Mouse (Mus musculus): ENCODE measurements around the gene Tbp. TPM values are rescaled to one million over a fixed set of nuclear protein-coding genes. Genes with fewer than 3 reads are reported as not detected.

Gene Tbp
- polyA plus RNA-seq (2012) = 4.4 and 5.7 TPM in 2 replicates

- TF ChIP-seq GATA1 (IDR thresholded peaks at IDR 0.05; ENCODE audit: low read length) = no peak
Observed at GRCm38 (mm10) chr17:15499656-15500394, at the start of gene Tbp, which contains the start of gene Psmb1. Gene Tbp (plus strand): TSS chr17:15499888. Gene Psmb1 (minus strand): TSS chr17:15499751.

DNA sequence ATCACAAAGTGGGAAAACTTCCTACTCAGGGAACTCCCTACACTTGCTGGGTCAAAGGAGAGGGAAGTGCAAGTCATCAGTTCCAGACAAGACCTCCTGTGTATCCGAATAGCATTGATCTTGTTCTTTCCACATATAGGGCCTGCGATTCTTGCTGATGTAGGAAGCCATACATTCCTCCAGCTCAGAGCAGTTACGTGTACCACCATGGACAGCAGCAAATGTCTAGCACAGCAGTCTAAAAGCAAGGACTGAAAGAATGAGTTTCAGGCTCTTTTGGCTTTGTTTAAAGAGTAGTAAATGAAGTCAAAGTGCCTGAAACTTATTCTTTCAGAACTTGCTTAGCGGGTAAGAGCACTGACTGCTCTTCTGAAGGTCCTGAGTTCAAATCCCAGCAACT lies 44.5 kb upstream of the Tbp start:
- no peak for TF ChIP-seq GATA1 (IDR thresholded peaks at IDR 0.05; ENCODE audit: low read length)

DNA sequence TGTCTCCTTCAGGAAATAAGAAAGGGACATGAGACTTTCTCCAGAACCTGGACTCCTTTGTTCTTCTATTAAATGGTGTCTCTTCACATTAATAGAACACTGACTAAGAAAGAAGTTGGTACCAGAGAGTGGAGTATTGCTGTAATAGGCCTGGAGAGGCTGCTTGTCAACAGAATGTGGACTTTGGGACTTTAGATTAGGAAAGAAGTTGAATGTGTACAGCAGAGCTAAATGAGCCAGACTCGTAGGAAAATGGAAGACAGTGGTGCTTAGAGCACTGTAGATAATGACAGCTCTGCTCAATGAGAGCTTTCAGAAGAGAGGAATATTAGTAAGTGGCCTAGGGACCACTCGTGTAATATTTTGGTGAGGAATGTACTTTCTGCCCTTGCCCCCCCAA lies 43.1 kb upstream of the Tbp start:
- no peak for TF ChIP-seq GATA1 (IDR thresholded peaks at IDR 0.05; ENCODE audit: low read length)

DNA sequence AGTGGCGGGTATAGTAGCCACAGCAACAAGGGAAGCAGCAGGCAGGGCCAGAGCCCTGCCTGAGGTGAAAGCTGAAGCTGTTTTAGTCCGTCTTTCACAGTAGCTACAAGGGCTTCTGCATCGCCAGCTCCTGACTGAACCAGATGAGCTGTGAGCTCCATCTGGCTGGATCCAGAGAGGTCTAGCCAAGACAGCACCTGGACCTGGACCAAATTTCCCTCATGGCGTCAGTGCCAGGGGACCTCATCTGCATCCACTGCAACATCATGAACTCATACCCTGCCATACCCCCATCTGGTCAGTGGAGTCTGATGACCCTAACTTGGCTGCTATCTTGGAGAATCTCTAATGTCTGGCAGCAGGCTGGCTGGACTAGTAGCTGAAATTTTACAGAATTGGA lies 39.9 kb upstream of the Tbp start:
- TF ChIP-seq GATA1 (IDR thresholded peaks at IDR 0.05; ENCODE audit: low read length) = no peak

- no peak for TF ChIP-seq GATA1 (IDR thresholded peaks at IDR 0.05; ENCODE audit: low read length)
Observed at GRCm38 (mm10) chr17:15461921-15462495, 37.7 kb upstream of the Tbp start.

DNA sequence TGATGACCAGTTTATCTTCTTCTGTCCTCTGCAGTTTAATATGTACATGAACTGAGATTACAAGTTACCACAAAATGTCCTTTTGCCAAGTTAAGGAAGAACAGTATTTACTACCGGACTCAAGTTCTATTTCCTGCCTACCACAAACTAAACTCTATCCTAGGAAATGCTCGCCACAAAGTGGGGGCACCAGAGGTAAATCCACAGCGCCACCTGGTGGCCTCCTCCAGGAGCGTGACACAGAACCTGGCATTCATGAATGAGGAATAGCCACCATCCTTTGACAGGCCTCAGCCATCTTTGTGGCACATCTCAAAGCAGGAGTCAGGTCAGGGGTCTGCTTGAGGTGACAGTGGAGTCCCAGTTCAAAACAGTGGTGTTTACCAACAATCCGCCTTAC lies 32.0 kb upstream of the Tbp start:
- no peak for TF ChIP-seq GATA1 (IDR thresholded peaks at IDR 0.05; ENCODE audit: low read length)

GRCm38 (mm10) chr17:15472671-15473070 lies 27.0 kb upstream of the Tbp start:
- no peak for TF ChIP-seq GATA1 (IDR thresholded peaks at IDR 0.05; ENCODE audit: low read length)

DNA sequence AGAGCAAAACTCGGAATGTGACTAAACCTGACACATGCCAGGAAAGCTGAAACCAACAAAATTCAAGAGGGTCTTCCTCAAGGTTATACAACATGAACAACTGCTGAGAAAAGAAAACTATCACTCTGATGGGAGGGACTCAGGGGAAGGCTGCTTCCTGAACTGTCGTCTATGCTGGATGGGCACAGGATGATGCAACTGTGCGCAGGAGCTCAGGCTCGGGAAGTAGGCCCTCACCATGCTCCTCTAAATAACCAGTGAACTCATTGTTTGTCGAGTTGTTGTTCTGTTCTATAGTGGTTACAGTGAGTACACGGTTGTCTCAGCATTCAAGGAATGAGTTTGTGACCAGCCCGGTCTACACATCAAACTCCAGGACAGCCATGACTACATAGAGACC lies 9.1 kb upstream of the Tbp start:
- no peak for TF ChIP-seq GATA1 (IDR thresholded peaks at IDR 0.05; ENCODE audit: low read length)

GRCm38 (mm10) chr17:15497882-15498752 lies 1.6 kb upstream of the Tbp start:
- TF ChIP-seq GATA1 (IDR thresholded peaks at IDR 0.05; ENCODE audit: low read length) = no peak

- no peak for TF ChIP-seq GATA1 (IDR thresholded peaks at IDR 0.05; ENCODE audit: low read length)
Observed at GRCm38 (mm10) chr17:15498753-15499113, 955 bp upstream of the Tbp start.

DNA sequence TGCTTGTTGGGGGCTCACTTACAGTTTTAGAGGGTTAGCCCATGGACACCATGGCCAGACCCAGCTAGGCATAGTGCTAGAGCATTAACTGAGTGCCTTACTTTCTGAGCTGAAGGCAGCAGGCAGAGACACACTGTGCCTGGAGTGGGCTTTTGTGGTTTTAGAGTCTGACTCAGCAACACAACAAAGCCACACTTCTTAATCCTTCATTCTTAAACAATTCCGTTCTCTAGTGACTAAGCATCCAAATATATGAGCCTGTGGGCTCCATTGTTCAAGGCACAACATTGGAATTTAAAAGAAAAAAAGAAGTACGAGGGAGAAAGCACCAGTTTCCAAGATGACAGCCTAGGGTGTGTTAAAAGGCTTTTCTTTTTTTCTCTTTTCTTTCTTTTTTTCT lies 11.0 kb downstream of the Tbp start:
- no peak for TF ChIP-seq GATA1 (IDR thresholded peaks at IDR 0.05; ENCODE audit: low read length)

GRCm38 (mm10) chr17:15517776-15518175 lies 18.1 kb downstream of the Tbp start:
- no peak for TF ChIP-seq GATA1 (IDR thresholded peaks at IDR 0.05; ENCODE audit: low read length)

DNA sequence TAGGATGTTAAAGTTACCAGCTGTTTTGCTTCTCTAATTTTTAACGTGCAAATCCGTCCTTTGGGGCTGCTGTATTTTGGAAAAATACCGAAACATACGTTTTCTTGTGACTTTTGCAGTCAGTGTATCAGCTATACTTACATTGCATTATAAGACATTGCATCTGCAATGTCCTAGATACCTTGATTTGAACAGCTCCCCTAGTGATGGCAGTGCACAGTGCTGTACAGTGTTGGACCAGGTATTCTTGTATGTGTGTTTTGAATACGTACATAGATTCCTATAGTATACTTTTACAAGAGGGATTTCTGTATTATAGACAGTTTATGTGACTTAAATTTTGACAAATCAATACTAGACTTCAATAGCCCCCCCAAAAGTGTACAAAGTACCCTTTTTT lies 18.5 kb downstream of the Tbp start:
- no peak for TF ChIP-seq GATA1 (IDR thresholded peaks at IDR 0.05; ENCODE audit: low read length)

DNA sequence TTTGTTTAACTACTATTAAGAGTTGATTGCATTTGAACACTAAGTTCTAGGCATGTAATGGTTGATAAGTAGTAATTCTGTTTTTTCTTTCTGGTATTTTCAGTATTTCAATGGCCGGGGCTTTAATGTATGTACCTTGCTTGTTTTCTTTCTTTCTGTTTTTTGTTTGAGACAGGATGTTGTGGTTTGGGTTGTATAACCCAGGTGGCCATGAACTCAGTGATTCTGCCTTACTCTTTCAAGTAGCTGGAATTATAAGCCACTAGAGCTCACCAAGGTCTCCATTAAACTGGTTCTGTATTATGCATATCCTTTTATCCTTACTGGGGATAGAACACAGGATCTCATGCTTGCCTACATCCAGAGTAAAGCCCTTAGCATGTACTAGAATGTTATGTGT lies 19.1 kb downstream of the Tbp start:
- TF ChIP-seq GATA1 (IDR thresholded peaks at IDR 0.05; ENCODE audit: low read length) = no peak

DNA sequence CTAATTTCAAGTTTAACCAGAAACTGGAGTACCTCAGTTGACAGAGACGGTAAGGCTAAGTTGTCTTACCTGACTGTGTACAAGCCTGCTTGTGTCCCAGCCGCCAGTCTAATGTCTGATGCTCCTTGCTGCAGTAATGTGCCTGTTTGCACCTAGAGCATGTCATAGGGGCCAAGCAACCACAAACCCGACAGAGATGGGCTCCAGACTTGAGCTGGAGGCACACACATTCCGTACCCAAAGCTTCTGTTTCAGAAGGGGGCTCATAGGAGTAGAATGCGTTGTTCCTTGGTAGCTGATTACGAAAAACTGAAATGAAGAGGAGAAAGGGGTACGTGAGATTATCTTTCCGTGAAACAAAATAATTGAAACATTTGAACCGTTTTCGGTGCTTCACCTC lies 26.6 kb downstream of the Tbp start:
- TF ChIP-seq GATA1 (IDR thresholded peaks at IDR 0.05; ENCODE audit: low read length) = no peak
